7 mouse cellular contexts compared by ENCODE assay signal in genomic region chr1:155416701-155417677, GRCm38 (mm10). TPM values are rescaled to one million over a fixed set of nuclear protein-coding genes. Genes with fewer than 3 reads are reported as not detected.
DNase-seq lines count a peak whose midpoint lies in the region; ATAC-seq and TF ChIP-seq lines count a peak whose summit lies in the region.

Gene Xpr1 (minus strand): TSS chr1:155417415.

- 0% methylated on average over 49 of the region's 82 CpGs for WGBS in intestine, postnatal 0 days
- WGBS in midbrain, embryonic 12.5 days, result under 1% methylated on average over 74 of the region's 82 CpGs
- 1% methylated on average over 82 of the region's 82 CpGs for WGBS in small intestine, adult 2 months

- peak; percentile 96 for DNase-seq in adrenal gland, adult 2 months
- DNase-seq in embryo, embryonic 11.5 days (ENCODE audit: low read depth, low spot score), result peak; percentile 92
- DNase-seq in gastrocnemius, postnatal 4 days (ENCODE audit: low spot score in 2 of 2), result peak; percentile 94 to 96
- peak; percentile 99 for DNase-seq in left cerebral cortex, postnatal 4 days

- H3K4me1 ChIP-seq in intestine, postnatal 0 days (replicated peaks; ENCODE audit: control insufficient read depth, insufficient read depth, low read length), result no peaks in the 10 kb centered on the region; the same call in 1 of the 2 replicates
- H3K4me1 ChIP-seq in midbrain, embryonic 12.5 days, result 0 out of 2 replicates have a peak, but pooled peaks cover 3% of the 10 kb centered on the region
- H3K4me1 ChIP-seq in small intestine, adult 2 months (ENCODE audit: control insufficient read depth, insufficient read depth, insufficient read length, low read length), result peaks cover 7% of the 10 kb centered on the region; the same call in 1 of the 2 replicates

- ATAC-seq in intestine, postnatal 0 days, result peak; percentile 95
- peak; percentile 94 for ATAC-seq in midbrain, embryonic 12.5 days (ENCODE audit: low FRiP score, low read depth)

- H3K9ac ChIP-seq in intestine, postnatal 0 days (ENCODE audit: low read depth, low read length), result peak within 1 kb of the TSS; percentile 68
- peak within 1 kb of the TSS; percentile 80 for H3K9ac ChIP-seq in midbrain, embryonic 12.5 days (replicated peaks)

- no peaks in the 10 kb centered on the region for H3K36me3 ChIP-seq in intestine, postnatal 0 days (ENCODE audit: control insufficient read depth, insufficient read depth)
- no peaks in the 10 kb centered on the region for H3K36me3 ChIP-seq in midbrain, embryonic 12.5 days
- H3K36me3 ChIP-seq in small intestine, adult 2 months (ENCODE audit: control insufficient read depth, insufficient read depth, low read length), result no peaks in the 10 kb centered on the region

- H3K27me3 ChIP-seq in intestine, postnatal 0 days (replicated peaks; ENCODE audit: control insufficient read depth, insufficient read depth, low read length), result no peaks in the 10 kb centered on the region
- H3K27me3 ChIP-seq in midbrain, embryonic 12.5 days, result no peaks in the 10 kb centered on the region
- H3K27me3 ChIP-seq in small intestine, adult 2 months (ENCODE audit: control insufficient read depth, insufficient read depth, low read length), result no peaks in the 10 kb centered on the region

- no peaks in the 10 kb centered on the region for H3K9me3 ChIP-seq in intestine, postnatal 0 days (ENCODE audit: control insufficient read depth)
- no peaks in the 10 kb centered on the region for H3K9me3 ChIP-seq in midbrain, embryonic 12.5 days

- H3K27ac ChIP-seq in intestine, postnatal 0 days (ENCODE audit: low read depth, low read length), result peak within 1 kb of the TSS; percentile 78
- H3K27ac ChIP-seq in midbrain, embryonic 12.5 days (replicated peaks), result peak within 1 kb of the TSS; percentile 91
- H3K27ac ChIP-seq in small intestine, adult 2 months (ENCODE audit: insufficient read depth, low read depth, low read length), result peak within 1 kb of the TSS; percentile 69

- peak; percentile 44; the same call in 1 of the 2 replicates for TF ChIP-seq CTCF in intestine, postnatal 0 days (IDR thresholded peaks at IDR 0.05; ENCODE audit: low read depth)
- no peak for TF ChIP-seq CTCF in small intestine, adult 2 months (IDR thresholded peaks at IDR 0.05; ENCODE audit: extremely low read depth, insufficient read length, insufficient replicate concordance, low read depth, low read length)

- H3K4me3 ChIP-seq in intestine, postnatal 0 days (ENCODE audit: low read depth, low read length), result peak within 1 kb of the TSS; percentile 89
- H3K4me3 ChIP-seq in midbrain, embryonic 12.5 days, result peak within 1 kb of the TSS; percentile 67
- H3K4me3 ChIP-seq in small intestine, adult 2 months (ENCODE audit: low read depth, low read length), result peak within 1 kb of the TSS; percentile 86

- peak within 1 kb of the TSS; percentile 88 for H3K4me2 ChIP-seq in intestine, postnatal 0 days (replicated peaks; ENCODE audit: low read depth)
- H3K4me2 ChIP-seq in midbrain, embryonic 12.5 days (replicated peaks), result peak within 1 kb of the TSS; percentile 58

- peak; percentile 84 for TF ChIP-seq POLR2A in small intestine, adult 2 months (IDR thresholded peaks at IDR 0.05; ENCODE audit: low read depth, low read length)

- intact Hi-C loops in left cerebral cortex, postnatal 4 days (cut with DNase I), result loop anchor here (5.0 to 10.0 kb wide), 2 partner anchors 112 to 120 kb away; no protein-coding TSS in a partner anchor

RNA-seq across cellular contexts. Expression of gene Xpr1, which starts in this region (rescaled TPM):
- 10 to 100 TPM; 36.4 to 46.6 TPM for total RNA-seq in adrenal gland, adult 2 months (2021)
- polyA plus RNA-seq in adrenal gland, adult 2 months (2012; rRNA removed), result 5.1 and 7.5 TPM in 2 replicates
- 10 to 100 TPM; 18.8 to 21.5 TPM for total RNA-seq in gastrocnemius, postnatal 4 days (2021)
- polyA plus RNA-seq in intestine, postnatal 0 days (2015; fragmentation: Nextera tagmentation; extraction: Ambion mirVana), result 5.8 and 7.1 TPM in 2 replicates
- total RNA-seq in left cerebral cortex, postnatal 4 days (2021), result 100 to 1,000 TPM; 153 to 167 TPM
- 34.1 and 39.9 TPM in 2 replicates for polyA plus RNA-seq in midbrain, embryonic 12.5 days (2016; fragmentation: Nextera tagmentation; extraction: Ambion mirVana)
- polyA plus RNA-seq in small intestine, adult 2 months (2012; rRNA removed), result 2.8 and 6.7 TPM in 2 replicates

Comparison
In these comparisons a context has a peak if more than half of its experiments do, and no peak if none do; other contexts are left out.
1. Peak in every context shown above with its lines: DNase-seq, ATAC-seq, H3K4me3 ChIP-seq and H3K27ac ChIP-seq.